Mouse (Mus musculus) B cell, adult 62 days (primary cell): ENCODE results near the gene Selenow. TPM values are rescaled to one million over a fixed set of nuclear protein-coding genes. Genes with fewer than 3 reads are reported as not detected.

ENCODE experiments used
- total RNA-seq: library from RNA; stranded (reverse); gene quantifications from 4 replicates; pipeline ENCODE4 v1.2.4, GENCODE M21; 2023

Gene Selenow
- total RNA-seq: 143 to 155 TPM (median 145 TPM) in 4 replicates

GRCm38 (mm10) chr7:15922220-15922773 is at the start of gene Selenow:
Gene Selenow (minus strand): TSS chr7:15922402.

GRCm38 (mm10) chr7:15967312-15967711 is 45.1 kb upstream of the Selenow start, which contains the start of gene Ehd2:
Gene Ehd2 (minus strand): TSS chr7:15967567.

GRCm38 (mm10) chr7:15945721-15946536 is 23.7 kb upstream of the Selenow start, which contains the start of gene Nop53:
Gene Nop53 (minus strand): TSS chr7:15946074.

GRCm38 (mm10) chr7:15882317-15882716 is 39.9 kb downstream of the Selenow start, which contains the start of gene Crxos:
Gene Crxos (plus strand): TSS chr7:15882617.

GRCm38 (mm10) chr7:15879756-15880155 is 42.4 kb downstream of the Selenow start, which contains the start of gene Crx:
Gene Crx (minus strand): TSS chr7:15879968.

Other genes starting within 250 kb of the Selenow start
- gene Obox5, start 172.3 kb downstream of the Selenow start, total RNA-seq: not detected in 4 replicates
- gene Obox6, start 82.7 kb downstream of the Selenow start, total RNA-seq: not detected in 4 replicates
- gene Crx, start 42.4 kb downstream of the Selenow start, total RNA-seq: not detected in 4 replicates
- gene Crxos, start 39.8 kb downstream of the Selenow start, total RNA-seq: not detected in 4 replicates
- 471 to 557 TPM (median 497 TPM) in 4 replicates for gene Nop53, start 23.7 kb upstream of the Selenow start, total RNA-seq
- 6.9 to 8.8 TPM (median 7.5 TPM) in 4 replicates for gene Ehd2, start 45.2 kb upstream of the Selenow start, total RNA-seq
- gene Bicra, start 125.5 kb upstream of the Selenow start, total RNA-seq: 68.6 to 83.5 TPM (median 74.4 TPM) in 4 replicates
- gene Zfp541, start 139.4 kb upstream of the Selenow start, total RNA-seq: not detected in 4 replicates
- gene Napa, start 176.1 kb upstream of the Selenow start, total RNA-seq: 396 to 429 TPM (median 418 TPM) in 4 replicates
- gene Kptn, start 197.5 kb upstream of the Selenow start, total RNA-seq: 41.7 to 47.7 TPM (median 47.3 TPM) in 4 replicates
- 0.15 to 0.27 TPM (median 0.20 TPM) in 4 replicates for gene Slc8a2, start 207.4 kb upstream of the Selenow start, total RNA-seq